Mouse (Mus musculus): Measurements from ENCODE around the gene Pitpna. TPM values are rescaled to one million over a fixed set of nuclear protein-coding genes. Genes with fewer than 3 reads are reported as not detected.

Gene Pitpna
- polyA plus RNA-seq (2015; fragmentation: Nextera tagmentation; extraction: Ambion mirVana) = 120 and 124 TPM in 2 replicates

- Histone ChIP-seq H3K27me3 (no peaks in the 10 kb centered on the region), H3K4me1 (replicated peaks) (peaks cover 35% of the 10 kb centered on the region), H3K9me3 (no peaks in the 10 kb centered on the region), H3K9ac (peak within 1 kb of the TSS; percentile 97), H3K36me3 (peaks cover 2% of the 10 kb centered on the region; the same call in 1 of the 2 replicates), H3K27ac (replicated peaks) (peak within 1 kb of the TSS; percentile 90), H3K4me3 (peak within 1 kb of the TSS; percentile 91), H3K4me2 (peak within 1 kb of the TSS; percentile 78)
- ATAC-seq (ENCODE audit: low FRiP score, low read depth) = peak; percentile 96
- 5% methylated on average over 49 of the region's 49 CpGs for WGBS
These were observed at the start of gene Pitpna for GRCm38 (mm10) chr11:75587493-75588284. Gene Pitpna, plus strand, starts transcription at chr11:75588097.

- Histone ChIP-seq H3K9ac (0 out of 2 replicates have a peak overlapping the region, but pooled peaks have one; percentile 11), H3K36me3 (no peaks in the 10 kb centered on the region), H3K27me3 (no peaks in the 10 kb centered on the region), H3K4me3 (no peak overlapping the region), H3K27ac (replicated peaks) (peak overlapping the region; percentile 54), H3K4me1 (replicated peaks) (peaks cover 67% of the 10 kb centered on the region), H3K9me3 (no peaks in the 10 kb centered on the region), H3K4me2 (no peak overlapping the region)
- 0 out of 2 replicates have a peak, but pooled peaks have one; percentile 11 for ATAC-seq (ENCODE audit: low FRiP score, low read depth)
- 65% methylated on average over 9 of the region's 9 CpGs for WGBS
These were observed 49.5 kb upstream of the Pitpna start for GRCm38 (mm10) chr11:75538184-75538969.

- Histone ChIP-seq H3K36me3 (no peaks in the 10 kb centered on the region), H3K27ac (replicated peaks) (no peak overlapping the region; the same call in 1 of the 2 replicates), H3K9me3 (no peaks in the 10 kb centered on the region), H3K4me1 (replicated peaks) (peaks cover 61% of the 10 kb centered on the region), H3K4me3 (no peak overlapping the region), H3K9ac (no peak overlapping the region), H3K27me3 (no peaks in the 10 kb centered on the region), H3K4me2 (no peak overlapping the region)
- WGBS = 87% methylated on average over 13 of the region's 13 CpGs
- ATAC-seq (ENCODE audit: low FRiP score, low read depth) = no peak
These were observed 49.0 kb upstream of the Pitpna start for GRCm38 (mm10) chr11:75538970-75539299.

- Histone ChIP-seq H3K9ac (no peak overlapping the region), H3K36me3 (peaks cover 6% of the 10 kb centered on the region; the same call in 1 of the 2 replicates), H3K4me2 (no peak overlapping the region), H3K27me3 (no peaks in the 10 kb centered on the region), H3K9me3 (no peaks in the 10 kb centered on the region), H3K4me3 (no peak overlapping the region), H3K27ac (replicated peaks) (peak overlapping the region; percentile 31), H3K4me1 (replicated peaks) (peaks cover 48% of the 10 kb centered on the region)
- no peak for ATAC-seq (ENCODE audit: low FRiP score, low read depth)
- WGBS = 87% methylated on average over 8 of the region's 8 CpGs
These were observed 47.7 kb upstream of the Pitpna start for GRCm38 (mm10) chr11:75540209-75540608.

DNA sequence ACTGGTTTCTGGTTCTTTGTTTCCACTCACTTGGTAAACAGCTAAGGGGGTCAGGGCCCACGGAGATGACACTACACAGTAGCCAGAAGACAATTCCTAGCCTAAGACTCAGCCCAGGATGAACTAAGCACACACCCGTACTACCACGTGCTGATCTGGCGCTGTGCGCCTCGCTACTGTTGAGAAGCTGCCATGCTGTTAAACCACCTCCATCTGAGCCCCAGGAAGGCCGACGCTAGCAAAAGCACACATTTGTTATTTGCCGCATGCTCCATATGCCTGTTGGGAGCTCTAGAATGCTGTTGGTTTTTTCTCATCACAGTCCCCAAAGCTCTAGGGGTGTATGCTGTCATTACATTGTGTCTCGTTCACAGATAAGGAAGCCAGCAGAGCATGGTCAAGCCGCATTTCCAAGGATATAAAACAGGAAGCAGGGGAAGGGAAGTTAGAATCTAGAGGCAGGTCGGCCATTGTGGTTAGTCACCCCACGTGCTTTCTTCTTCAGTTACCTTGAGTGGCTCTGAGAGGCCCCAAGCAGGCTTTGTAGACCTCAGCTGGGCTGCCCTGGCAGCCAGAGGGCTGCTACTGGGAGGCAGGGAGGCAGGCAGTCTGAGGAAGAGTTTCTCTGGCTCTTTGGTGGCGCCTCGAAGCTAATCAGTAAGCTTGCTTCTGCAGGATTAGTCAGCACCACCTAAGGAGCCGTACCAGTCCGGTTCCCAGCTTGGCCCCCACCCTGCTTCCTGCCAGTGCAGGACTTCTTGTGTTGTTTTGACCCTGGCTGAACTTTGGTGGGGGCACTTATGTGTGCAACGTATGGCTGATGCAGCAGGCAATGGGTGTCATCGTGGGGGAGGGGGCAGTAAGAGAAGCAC lies 47.0 kb upstream of the Pitpna start:
- WGBS = 67% methylated on average over 19 of the region's 19 CpGs
- Histone ChIP-seq H3K9ac (no peak overlapping the region), H3K4me3 (no peak overlapping the region), H3K27me3 (no peaks in the 10 kb centered on the region), H3K36me3 (peaks cover 11% of the 10 kb centered on the region; the same call in 1 of the 2 replicates), H3K4me2 (no peak overlapping the region), H3K9me3 (no peaks in the 10 kb centered on the region), H3K27ac (replicated peaks) (peak overlapping the region; percentile 31), H3K4me1 (replicated peaks) (peaks cover 41% of the 10 kb centered on the region)
- no peak for ATAC-seq (ENCODE audit: low FRiP score, low read depth)

DNA sequence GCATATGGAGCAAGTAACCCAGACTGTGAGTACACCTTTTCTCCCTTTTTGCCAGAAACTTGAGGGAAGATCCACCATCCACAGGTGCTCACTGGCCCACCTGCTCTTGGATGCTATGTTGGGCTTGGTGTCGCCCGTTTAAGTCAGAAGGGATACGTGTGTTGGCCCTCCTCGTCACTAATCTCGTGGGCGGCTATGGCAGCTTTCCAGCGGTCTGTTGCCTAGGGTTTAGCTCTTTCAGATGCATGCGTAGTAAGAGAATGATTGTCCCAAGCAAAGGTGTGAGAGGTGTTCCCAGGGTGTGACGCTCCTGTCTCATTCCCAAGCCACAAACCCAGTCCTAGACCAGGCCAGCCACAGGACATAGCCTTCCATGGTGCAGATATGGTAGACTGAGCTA lies 43.2 kb upstream of the Pitpna start:
- no peak overlapping the region for H3K9ac ChIP-seq
- peaks cover 16% of the 10 kb centered on the region for H3K36me3 ChIP-seq
- H3K9me3 ChIP-seq = no peaks in the 10 kb centered on the region
- peaks cover 17% of the 10 kb centered on the region for H3K4me1 ChIP-seq (replicated peaks)
- no peak overlapping the region for H3K27ac ChIP-seq (replicated peaks)
- H3K4me3 ChIP-seq = no peak overlapping the region
- WGBS = 85% methylated on average over 9 of the region's 9 CpGs
- ATAC-seq (ENCODE audit: low FRiP score, low read depth) = no peak
- no peaks in the 10 kb centered on the region for H3K27me3 ChIP-seq
- no peak overlapping the region for H3K4me2 ChIP-seq

DNA sequence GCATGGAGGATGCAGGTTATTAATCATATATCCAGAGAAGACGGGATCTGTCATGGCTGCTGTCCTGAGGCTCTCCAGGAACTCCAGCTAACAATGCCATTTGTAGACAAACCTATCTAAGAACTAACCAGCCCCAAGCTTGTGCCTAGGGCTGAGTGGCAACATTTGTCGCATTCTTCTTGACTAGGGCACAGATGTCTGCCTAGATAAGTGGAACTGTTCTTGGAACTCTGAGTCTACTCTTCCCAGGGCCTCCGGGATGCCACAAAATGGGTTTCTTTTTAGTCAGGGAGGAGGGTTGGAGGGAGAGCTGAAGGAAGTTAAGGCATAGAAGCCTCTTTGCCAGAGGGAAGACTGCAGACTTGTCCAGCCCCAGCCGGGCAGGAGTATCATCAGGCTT lies 41.8 kb upstream of the Pitpna start:
- no peaks in the 10 kb centered on the region for H3K9me3 ChIP-seq
- H3K4me3 ChIP-seq = no peak overlapping the region
- H3K27ac ChIP-seq (replicated peaks) = no peak overlapping the region
- peaks cover 16% of the 10 kb centered on the region for H3K36me3 ChIP-seq
- H3K27me3 ChIP-seq = no peaks in the 10 kb centered on the region
- peaks cover 21% of the 10 kb centered on the region for H3K4me1 ChIP-seq (replicated peaks)
- H3K4me2 ChIP-seq = no peak overlapping the region
- H3K9ac ChIP-seq = no peak overlapping the region
- WGBS = 74% methylated on average over 4 of the region's 4 CpGs
- ATAC-seq (ENCODE audit: low FRiP score, low read depth) = no peak

DNA sequence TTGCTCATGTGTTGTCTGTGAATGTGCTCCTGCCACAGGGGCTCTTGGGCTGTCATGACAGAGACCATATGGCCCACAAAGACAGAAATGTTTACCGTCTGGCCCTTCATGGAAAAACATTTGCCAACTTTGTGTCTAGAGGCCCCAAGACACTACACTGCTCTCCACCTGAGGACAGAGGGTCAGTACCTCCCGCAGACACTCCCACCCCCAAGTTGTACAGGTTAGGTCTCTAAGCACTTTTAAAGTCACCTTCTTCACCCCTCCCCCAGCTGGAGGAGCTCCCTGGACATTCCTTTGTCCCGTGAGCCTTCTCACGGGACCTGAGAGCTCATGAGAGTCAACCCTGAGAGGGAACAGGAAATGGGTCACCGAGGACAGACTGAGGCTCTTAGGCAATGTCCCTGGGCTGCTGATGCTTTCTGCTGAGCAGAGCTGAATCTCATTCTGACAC lies 38.2 kb upstream of the Pitpna start:
- Histone ChIP-seq H3K9ac (no peak overlapping the region), H3K9me3 (no peaks in the 10 kb centered on the region), H3K27ac (replicated peaks) (peak overlapping the region; percentile 64), H3K4me2 (no peak overlapping the region), H3K4me1 (replicated peaks) (peaks cover 35% of the 10 kb centered on the region), H3K4me3 (no peak overlapping the region), H3K36me3 (peaks cover 15% of the 10 kb centered on the region), H3K27me3 (no peaks in the 10 kb centered on the region)
- no peak for ATAC-seq (ENCODE audit: low FRiP score, low read depth)
- WGBS = 52% methylated on average over 5 of the region's 5 CpGs

- Histone ChIP-seq H3K27ac (replicated peaks) (peak overlapping the region; percentile 64), H3K4me3 (no peak overlapping the region), H3K27me3 (no peaks in the 10 kb centered on the region), H3K4me1 (replicated peaks) (peaks cover 35% of the 10 kb centered on the region), H3K36me3 (peaks cover 10% of the 10 kb centered on the region), H3K9me3 (no peaks in the 10 kb centered on the region), H3K9ac (no peak overlapping the region), H3K4me2 (no peak overlapping the region)
- peak; percentile 46; the same call in 1 of the 2 replicates for ATAC-seq (ENCODE audit: low FRiP score, low read depth)
- WGBS = 35% methylated on average over 12 of the region's 12 CpGs
These were observed 37.5 kb upstream of the Pitpna start for GRCm38 (mm10) chr11:75550200-75550946.

DNA sequence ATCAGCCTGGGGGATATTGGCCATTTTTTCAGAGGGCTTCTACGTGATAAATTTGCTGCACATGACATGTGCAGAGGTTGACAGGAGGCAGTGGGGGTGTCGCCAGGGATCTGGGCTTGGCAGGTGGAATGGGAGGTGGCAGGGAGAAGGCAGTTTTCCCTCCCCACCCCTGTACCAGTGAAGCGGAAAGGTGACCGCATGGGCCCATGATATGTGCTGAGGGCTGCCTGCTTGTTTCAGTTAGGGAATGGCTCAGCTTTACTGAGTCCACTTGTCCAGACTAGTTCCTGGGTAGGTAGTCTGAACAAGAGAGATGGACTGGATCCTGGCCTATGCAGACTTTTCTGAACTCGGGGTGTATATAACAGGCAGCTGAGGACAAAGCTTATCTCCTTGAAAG lies 36.6 kb upstream of the Pitpna start:
- H3K4me2 ChIP-seq = no peak overlapping the region
- H3K4me3 ChIP-seq = no peak overlapping the region
- no peak overlapping the region; the same call in 1 of the 2 replicates for H3K27ac ChIP-seq (replicated peaks)
- no peak overlapping the region for H3K9ac ChIP-seq
- H3K9me3 ChIP-seq = no peaks in the 10 kb centered on the region
- H3K36me3 ChIP-seq = peaks cover 3% of the 10 kb centered on the region
- WGBS = 75% methylated on average over 5 of the region's 5 CpGs
- H3K27me3 ChIP-seq = no peaks in the 10 kb centered on the region
- no peak for ATAC-seq (ENCODE audit: low FRiP score, low read depth)
- peaks cover 35% of the 10 kb centered on the region for H3K4me1 ChIP-seq (replicated peaks)

DNA sequence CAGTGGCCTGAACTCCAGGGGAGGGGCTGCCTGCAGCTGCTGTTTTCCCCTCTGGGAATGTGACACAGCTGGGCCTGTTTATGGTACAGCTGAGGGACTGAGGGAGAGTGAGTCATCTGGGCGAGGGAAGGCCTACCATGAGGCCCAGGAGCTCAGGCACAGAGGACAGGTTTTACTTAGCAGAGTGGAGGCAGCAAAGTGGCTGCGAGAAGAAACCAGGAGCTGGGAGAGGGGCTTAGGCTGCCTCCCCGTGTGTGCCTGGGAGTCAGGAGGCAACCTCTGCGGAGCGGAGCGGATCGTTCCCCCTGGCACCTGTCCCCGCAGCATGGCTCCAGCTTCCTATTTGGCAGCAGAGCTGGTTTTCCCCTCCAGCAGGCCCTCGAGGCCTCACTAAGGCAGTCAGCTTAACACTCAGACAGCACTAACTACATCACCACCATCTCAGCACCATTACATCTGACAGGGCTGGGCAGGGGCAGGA lies 35.9 kb upstream of the Pitpna start:
- Histone ChIP-seq H3K4me3 (no peak overlapping the region), H3K9me3 (no peaks in the 10 kb centered on the region), H3K27me3 (no peaks in the 10 kb centered on the region), H3K36me3 (no peaks in the 10 kb centered on the region; the same call in none of the 2 replicates), H3K4me1 (replicated peaks) (peaks cover 35% of the 10 kb centered on the region), H3K9ac (no peak overlapping the region), H3K4me2 (no peak overlapping the region), H3K27ac (replicated peaks) (peak overlapping the region; percentile 59)
- WGBS = 48% methylated on average over 9 of the region's 9 CpGs
- 0 out of 2 replicates have a peak, but pooled peaks have one; percentile 47 for ATAC-seq (ENCODE audit: low FRiP score, low read depth)

All from hindbrain, embryonic 15.5 days (tissue).